Mouse (Mus musculus) forebrain, postnatal 0 days (tissue): Measurements from ENCODE around the gene 5330417H12Rik. TPM values are rescaled to one million over a fixed set of nuclear protein-coding genes. Genes with fewer than 3 reads are reported as not detected.

Source experiments
- ATAC-seq: fragments of 200-750 bp; cut with Nextera tagmentation; 2 replicates; pipeline ENCODE4 v1.8.0; 2017; ENCODE audit warnings: mild to moderate bottlenecking, moderate library complexity
- DNase-seq: peaks from one replicate; pipeline ENCODE4 v3.0.0-alpha.2; 2015
- H3K27ac ChIP-seq: fragments of 300-500 bp; sonication (generic); 2 replicates; pipeline ENCODE4 v1.5.1; 2014; ENCODE audit warnings: low read depth, mild to moderate bottlenecking, antibody characterized with exemption, low read length, moderate library complexity, mixed read lengths
- H3K27me3 ChIP-seq: fragments of 300-500 bp; sonication (generic); 2 replicates; pipeline ENCODE4 v1.6.1; 2014; ENCODE audit warnings: mild to moderate bottlenecking, low read length, mixed read lengths; ENCODE audit not compliant: insufficient read depth
- H3K36me3 ChIP-seq: fragments of 300-500 bp; sonication (generic); 2 replicates; pipeline ENCODE4 v1.6.1; 2014; ENCODE audit warnings: mild to moderate bottlenecking, moderate library complexity; ENCODE audit not compliant: insufficient read depth
- H3K4me1 ChIP-seq: fragments of 300-500 bp; sonication (generic); 2 replicates; pipeline ENCODE4 v1.6.1; 2014; ENCODE audit warnings: antibody characterized with exemption; ENCODE audit not compliant: insufficient read depth
- H3K4me2 ChIP-seq: fragments of 300-500 bp; sonication (generic); 2 replicates; pipeline ENCODE4 v1.6.1; 2014; ENCODE audit warnings: low read depth, mild to moderate bottlenecking, moderate library complexity
- H3K4me3 ChIP-seq: fragments of 300-500 bp; sonication (generic); 2 replicates; pipeline ENCODE4 v1.5.1; 2014; ENCODE audit warnings: low read depth, low read length, mixed read lengths
- H3K9ac ChIP-seq: fragments of 300-500 bp; sonication (generic); 2 replicates; pipeline ENCODE4 v1.6.1; 2014; ENCODE audit warnings: mild to moderate bottlenecking
- H3K9me3 ChIP-seq: fragments of 300-500 bp; sonication (generic); 2 replicates; pipeline ENCODE4 v1.6.1; 2016; ENCODE audit warnings: low read length
- CTCF ChIP-seq: sonication (generic); IDR thresholded peaks from 2 replicates; pipeline ENCODE4 v1.5.1; 2016; ENCODE audit warnings: antibody characterized with exemption, control low read depth, low read depth
- WGBS: fragments of 180-500 bp; shearing (Covaris S2); extraction: QIAGEN DNeasy Blood & Tissue Kit; methylation state at CpG from one replicate; pipeline ENCODE4 v1.1.7; 2014; 5-methylcytosine and 5-hydroxymethylcytosine counted together
- polyA plus RNA-seq: library from polyadenylated mRNA; unstranded; fragments of >200 nt; fragmentation: Nextera tagmentation; extraction: Ambion mirVana; gene quantifications from 2 replicates; pipeline ENCODE4 v1.2.1, GENCODE M21; 2015
- total RNA-seq: library from RNA; depleted of rRNA; stranded (reverse); fragments of >200 nt; gene quantifications from 2 replicates; pipeline ENCODE4 v1.2.3, GENCODE M21; 2014

5330417H12Rik gene
- total and polyA plus RNA-seq, 2 experiments from 2014 or later, result not detected

DNA sequence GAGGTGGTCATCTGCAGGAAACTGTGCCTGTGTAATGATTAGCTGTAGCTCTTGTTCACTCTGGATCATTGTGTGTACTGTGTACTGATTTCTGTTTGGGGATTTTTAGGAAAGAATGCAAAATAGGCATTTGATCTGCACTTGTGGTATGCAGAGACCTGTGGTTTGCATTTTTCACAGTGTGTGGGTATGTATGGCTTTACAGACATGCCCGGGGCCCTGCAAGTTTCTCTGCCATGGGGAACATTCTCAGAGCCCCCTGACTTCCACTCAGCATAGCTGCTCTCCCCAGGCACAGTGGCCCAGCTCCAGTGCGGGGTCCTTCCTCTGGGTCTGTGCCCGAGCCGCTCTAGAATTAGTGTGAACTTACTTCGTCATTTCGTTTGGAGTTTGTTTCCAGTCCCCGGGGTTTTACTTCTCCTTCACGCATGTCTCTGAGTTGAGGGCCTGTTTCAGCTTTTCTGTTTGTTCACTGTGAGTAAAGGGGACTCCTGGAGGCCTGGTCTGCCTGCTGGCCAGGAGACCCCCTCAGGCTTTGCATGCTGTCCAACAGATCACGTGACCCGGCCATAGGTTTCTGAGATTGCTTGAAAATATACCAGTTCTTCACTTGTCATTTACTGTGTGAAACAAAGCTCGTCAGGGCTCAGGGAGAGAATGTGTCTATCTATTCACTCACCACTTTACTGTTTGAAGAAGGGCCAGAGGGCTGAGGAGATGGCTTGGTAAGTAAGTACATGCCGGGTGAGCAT is 24.2 kb upstream of the 5330417H12Rik start:
- no peaks in the 10 kb centered on the region for H3K9me3 ChIP-seq
- ATAC-seq (no peak), DNase-seq (no peak)
- H3K27ac ChIP-seq, result no peak overlapping the region
- H3K4me1 ChIP-seq, result no peaks in the 10 kb centered on the region
- no peak overlapping the region for H3K9ac ChIP-seq
- H3K4me2 ChIP-seq, result no peak overlapping the region
- no peak for TF ChIP-seq CTCF
- no peaks in the 10 kb centered on the region for H3K27me3 ChIP-seq
- H3K4me3 ChIP-seq, result no peak overlapping the region
- WGBS, result 77% methylated on average over 12 of the region's 12 CpGs
- H3K36me3 ChIP-seq, result no peaks in the 10 kb centered on the region

DNA sequence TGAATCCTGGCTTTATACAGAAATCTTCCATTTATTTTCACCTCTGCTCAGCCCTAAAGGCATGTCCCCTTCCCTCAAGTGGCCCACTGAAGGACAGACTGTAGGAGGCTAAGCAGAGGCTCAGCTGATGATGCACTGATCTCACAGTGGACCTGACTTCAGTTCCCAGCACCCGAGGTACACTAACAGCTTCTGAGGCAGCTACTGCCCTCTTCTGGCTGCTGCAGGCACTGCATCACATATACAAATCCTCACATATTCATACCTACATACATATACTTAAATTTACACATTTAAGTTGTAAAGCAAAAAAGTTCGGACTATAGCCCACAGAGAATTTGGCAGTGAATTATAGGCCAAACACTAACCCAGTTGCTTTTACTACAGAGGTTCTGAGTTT is 20.0 kb upstream of the 5330417H12Rik start:
- no peak for ATAC-seq

DNA sequence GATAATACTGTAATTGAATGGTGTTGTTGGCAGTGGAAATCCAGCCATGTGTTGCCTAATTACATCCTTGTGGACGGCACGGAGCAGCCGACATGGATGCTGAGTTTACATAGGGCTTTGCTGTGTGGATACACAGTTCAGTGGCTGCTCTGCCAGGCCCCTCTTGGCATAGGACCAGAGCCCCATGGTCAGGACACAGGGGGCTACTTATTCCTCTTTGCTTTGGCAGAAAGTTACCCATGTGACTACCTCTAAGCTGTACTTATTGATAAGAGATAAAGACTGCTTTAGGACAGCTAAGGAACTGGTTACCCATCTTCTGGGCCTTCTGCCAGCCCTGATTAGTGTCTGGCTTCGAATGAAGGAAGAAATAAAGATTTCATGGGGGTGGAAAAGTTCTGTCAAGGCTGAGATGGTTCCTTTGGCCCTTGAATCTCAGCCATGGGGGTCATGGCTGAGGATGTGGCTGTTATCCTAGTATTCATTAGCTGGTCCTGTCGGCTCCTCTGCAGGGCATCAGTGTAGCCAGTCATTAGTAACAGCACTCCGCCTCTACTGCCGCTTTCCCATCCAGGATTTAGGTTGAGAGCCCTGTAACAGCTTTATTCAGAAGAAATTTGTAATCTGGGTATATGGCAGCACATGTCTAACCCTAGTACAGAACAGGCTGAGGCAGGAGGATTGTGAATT is 17.8 kb upstream of the 5330417H12Rik start:
- Histone ChIP-seq H3K4me3 (no peak overlapping the region), H3K4me1 (no peaks in the 10 kb centered on the region), H3K36me3 (no peaks in the 10 kb centered on the region), H3K9ac (no peak overlapping the region), H3K27ac (no peak overlapping the region), H3K27me3 (no peaks in the 10 kb centered on the region), H3K4me2 (no peak overlapping the region), H3K9me3 (no peaks in the 10 kb centered on the region)
- WGBS, result 42% methylated on average over 7 of the region's 7 CpGs
- no peak for TF ChIP-seq CTCF
- peak; percentile 39 for DNase-seq
- ATAC-seq, result peak; percentile 86

More for the DNA sequence above, 20.0 kb upstream of the 5330417H12Rik start:
- 93% methylated on average over 2 of the region's 2 CpGs for WGBS
- Histone ChIP-seq H3K27me3 (no peaks in the 10 kb centered on the region), H3K4me2 (no peak overlapping the region), H3K27ac (no peak overlapping the region), H3K4me3 (no peak overlapping the region), H3K4me1 (no peaks in the 10 kb centered on the region), H3K36me3 (no peaks in the 10 kb centered on the region), H3K9ac (no peak overlapping the region), H3K9me3 (no peaks in the 10 kb centered on the region)
- peak; percentile 16; the same call in 1 of the 2 replicates for TF ChIP-seq CTCF
- DNase-seq, result no peak

DNA sequence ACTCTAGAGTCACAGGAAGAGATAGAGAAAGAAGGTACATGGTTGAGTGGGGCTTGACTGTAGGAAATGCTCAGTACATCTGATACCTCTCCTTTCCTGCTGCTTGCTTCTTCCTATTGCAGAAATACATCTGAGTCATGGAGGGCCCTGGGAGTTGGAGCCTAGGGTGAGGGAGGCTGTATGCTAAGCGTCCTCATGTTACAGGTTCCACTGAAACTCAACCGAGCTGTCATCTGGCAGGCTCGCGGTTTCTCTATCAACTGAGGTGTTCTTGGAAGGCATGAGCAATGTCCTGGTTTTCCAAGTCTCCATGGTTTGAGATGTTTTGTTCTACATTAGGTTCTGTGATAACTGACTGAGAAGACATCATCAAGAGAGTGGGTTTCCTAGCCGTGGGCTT is 13.1 kb upstream of the 5330417H12Rik start:
- H3K4me3 ChIP-seq, result no peak overlapping the region
- no peaks in the 10 kb centered on the region for H3K36me3 ChIP-seq
- 90% methylated on average over 5 of the region's 5 CpGs for WGBS
- no peak overlapping the region for H3K9ac ChIP-seq
- ATAC-seq, result no peak
- no peaks in the 10 kb centered on the region for H3K4me1 ChIP-seq
- H3K27ac ChIP-seq, result no peak overlapping the region
- no peaks in the 10 kb centered on the region for H3K27me3 ChIP-seq
- no peaks in the 10 kb centered on the region for H3K9me3 ChIP-seq
- no peak overlapping the region for H3K4me2 ChIP-seq
- DNase-seq, result no peak
- TF ChIP-seq CTCF, result no peak

DNA sequence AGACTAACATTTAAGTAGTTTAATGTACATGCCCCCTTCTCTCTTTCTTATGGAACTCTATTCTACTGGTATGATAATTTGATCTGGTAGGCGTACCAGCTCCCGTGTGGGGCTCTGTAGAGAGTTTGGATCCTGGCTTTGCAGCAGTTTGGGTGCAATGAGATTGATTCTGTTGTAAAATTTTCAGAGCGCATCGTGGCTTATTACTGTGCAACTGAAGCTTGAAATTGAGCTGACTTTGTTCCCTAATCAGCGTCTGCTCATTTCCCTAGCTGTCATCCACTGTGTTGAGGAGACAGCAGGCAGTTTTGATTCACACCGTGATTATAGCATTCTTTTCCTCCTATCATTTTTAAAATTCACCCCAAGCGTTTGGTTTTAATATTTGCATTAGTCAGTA is 12.4 kb upstream of the 5330417H12Rik start:
- TF ChIP-seq CTCF, result no peak
- Histone ChIP-seq H3K4me2 (no peak overlapping the region), H3K4me1 (no peaks in the 10 kb centered on the region), H3K9ac (no peak overlapping the region), H3K27ac (no peak overlapping the region), H3K36me3 (no peaks in the 10 kb centered on the region), H3K9me3 (no peaks in the 10 kb centered on the region), H3K4me3 (no peak overlapping the region), H3K27me3 (no peaks in the 10 kb centered on the region)
- ATAC-seq, result peak; percentile 82; the same call in 1 of the 2 replicates
- 73% methylated on average over 7 of the region's 7 CpGs for WGBS
- no peak for DNase-seq

DNA sequence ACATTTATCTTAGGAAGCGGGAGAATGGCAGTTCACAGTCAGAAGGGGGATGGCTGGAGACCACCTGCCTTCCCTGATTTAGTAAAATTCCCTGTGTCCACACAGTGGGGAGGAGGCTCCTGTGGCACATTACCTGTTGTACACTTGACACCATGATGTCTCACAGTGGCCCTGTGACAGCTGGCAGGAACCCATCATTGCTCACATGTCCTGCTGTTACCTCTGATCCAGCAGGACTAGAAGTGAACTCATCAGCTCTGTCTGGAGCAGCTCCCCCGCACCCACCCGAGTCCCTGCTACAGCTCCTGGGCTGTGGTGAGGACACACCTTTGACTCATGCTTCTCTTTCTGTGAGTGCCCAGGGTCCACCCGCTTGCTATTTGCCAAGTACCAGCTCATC is 8.2 kb upstream of the 5330417H12Rik start:
- DNase-seq, result no peak
- ATAC-seq, result no peak
- Histone ChIP-seq H3K9ac (no peak overlapping the region), H3K36me3 (no peaks in the 10 kb centered on the region), H3K27me3 (no peaks in the 10 kb centered on the region), H3K27ac (no peak overlapping the region), H3K4me1 (no peaks in the 10 kb centered on the region), H3K4me2 (no peak overlapping the region), H3K9me3 (no peaks in the 10 kb centered on the region), H3K4me3 (no peak overlapping the region)
- no peak for TF ChIP-seq CTCF
- WGBS, result 93% methylated on average over 4 of the region's 4 CpGs

DNA sequence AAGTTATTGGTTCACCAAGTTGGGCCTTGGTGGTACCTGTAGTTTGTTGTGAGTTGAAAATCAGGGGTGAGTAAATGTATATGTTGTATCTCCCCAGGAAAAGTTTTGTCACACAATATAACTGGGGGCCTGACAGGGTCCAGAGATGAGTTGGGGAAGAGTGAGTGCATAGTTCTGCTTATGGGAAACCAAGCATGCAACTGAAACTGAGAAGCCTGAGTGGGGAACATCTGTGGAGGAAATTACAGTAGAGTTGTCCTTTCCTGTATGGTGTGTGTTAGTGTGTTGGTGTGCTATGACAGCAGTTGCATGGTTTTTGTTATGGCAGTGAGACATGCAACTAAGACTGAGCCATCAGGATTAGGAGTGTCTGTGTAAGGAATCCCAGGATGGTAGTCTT is 3.4 kb upstream of the 5330417H12Rik start:
- Histone ChIP-seq H3K36me3 (no peaks in the 10 kb centered on the region), H3K9ac (no peak overlapping the region), H3K27me3 (no peaks in the 10 kb centered on the region), H3K27ac (no peak overlapping the region), H3K4me1 (no peaks in the 10 kb centered on the region), H3K4me2 (no peak overlapping the region), H3K4me3 (no peak overlapping the region), H3K9me3 (no peaks in the 10 kb centered on the region)
- ATAC-seq (no peak), DNase-seq (no peak)
- TF ChIP-seq CTCF, result no peak
